Mouse (Mus musculus): ENCODE data around the gene Etfdh. TPM values are rescaled to one million over a fixed set of nuclear protein-coding genes. Genes with fewer than 3 reads are reported as not detected.
A peak's percentile ranks its signal among the peaks of the same experiment; 100 is the strongest.

Etfdh gene
- polyA plus RNA-seq, 1 experiment from 2014 or later: 45.6 TPM

GRCm38 (mm10) chr3:79572399-79572798 is 56.9 kb downstream of the Etfdh start:
- Histone ChIP-seq H3K4me2 (ENCODE audit: low read length) (no peak overlapping the region), H3K27ac (ENCODE audit: low read depth, low read length) (no peak overlapping the region), H3K9ac (ENCODE audit: low read depth, low read length) (no peak overlapping the region), H3K36me3 (ENCODE audit: control insufficient read depth, insufficient read depth, low read length) (no peaks in the 10 kb centered on the region), H3K27me3 (replicated peaks; ENCODE audit: control insufficient read depth, insufficient read depth, low read length) (no peaks in the 10 kb centered on the region), H3K4me3 (ENCODE audit: low read length) (no peak overlapping the region), H3K4me1 (ENCODE audit: control insufficient read depth, insufficient read depth, low read depth, low read length) (peaks cover 4% of the 10 kb centered on the region), H3K9me3 (ENCODE audit: control insufficient read depth, low read length) (no peaks in the 10 kb centered on the region)
- 82% methylated on average over 3 of the region's 3 CpGs for WGBS
- no peak for ATAC-seq

DNA sequence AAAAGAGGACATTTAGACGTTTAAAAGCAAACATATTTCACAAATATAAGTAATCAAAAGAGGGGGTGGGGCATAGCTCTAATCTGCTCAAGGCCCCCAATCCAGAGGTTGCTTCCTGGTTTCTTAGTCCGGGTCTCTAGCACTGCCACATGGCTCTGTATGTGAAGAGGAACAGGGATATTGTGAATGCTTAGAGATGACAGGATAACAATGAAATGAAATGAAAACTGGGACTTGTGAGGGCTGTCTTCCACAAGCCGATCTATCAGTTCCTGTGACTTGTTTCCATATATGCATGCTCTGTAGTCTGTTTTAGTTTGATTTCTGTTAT is 60.0 kb downstream of the Etfdh start:
- H3K27ac ChIP-seq (ENCODE audit: low read depth, low read length): no peak overlapping the region
- H3K27me3 ChIP-seq (replicated peaks; ENCODE audit: control insufficient read depth, insufficient read depth, low read length): no peaks in the 10 kb centered on the region
- no peak overlapping the region for H3K4me2 ChIP-seq (ENCODE audit: low read length)
- no peaks in the 10 kb centered on the region for H3K36me3 ChIP-seq (ENCODE audit: control insufficient read depth, insufficient read depth, low read length)
- peaks cover 4% of the 10 kb centered on the region for H3K4me1 ChIP-seq (ENCODE audit: control insufficient read depth, insufficient read depth, low read depth, low read length)
- H3K9me3 ChIP-seq (ENCODE audit: control insufficient read depth, low read length): no peaks in the 10 kb centered on the region
- no peak overlapping the region for H3K4me3 ChIP-seq (ENCODE audit: low read length)
- WGBS: 86% methylated on average over 3 of the region's 3 CpGs
- ATAC-seq: no peak
- no peak overlapping the region for H3K9ac ChIP-seq (ENCODE audit: low read depth, low read length)

GRCm38 (mm10) chr3:79568629-79569350 is 60.5 kb downstream of the Etfdh start:
- Histone ChIP-seq H3K4me1 (ENCODE audit: control insufficient read depth, insufficient read depth, low read depth, low read length) (peaks cover 4% of the 10 kb centered on the region), H3K4me3 (ENCODE audit: low read length) (no peak overlapping the region), H3K4me2 (ENCODE audit: low read length) (peak overlapping the region; percentile 95), H3K9ac (ENCODE audit: low read depth, low read length) (no peak overlapping the region), H3K27ac (ENCODE audit: low read depth, low read length) (0 out of 2 replicates have a peak overlapping the region, but pooled peaks have one; percentile 82), H3K9me3 (ENCODE audit: control insufficient read depth, low read length) (no peaks in the 10 kb centered on the region), H3K36me3 (ENCODE audit: control insufficient read depth, insufficient read depth, low read length) (no peaks in the 10 kb centered on the region), H3K27me3 (replicated peaks; ENCODE audit: control insufficient read depth, insufficient read depth, low read length) (no peaks in the 10 kb centered on the region)
- no peak for ATAC-seq
- 85% methylated on average over 16 of the region's 16 CpGs for WGBS

DNA sequence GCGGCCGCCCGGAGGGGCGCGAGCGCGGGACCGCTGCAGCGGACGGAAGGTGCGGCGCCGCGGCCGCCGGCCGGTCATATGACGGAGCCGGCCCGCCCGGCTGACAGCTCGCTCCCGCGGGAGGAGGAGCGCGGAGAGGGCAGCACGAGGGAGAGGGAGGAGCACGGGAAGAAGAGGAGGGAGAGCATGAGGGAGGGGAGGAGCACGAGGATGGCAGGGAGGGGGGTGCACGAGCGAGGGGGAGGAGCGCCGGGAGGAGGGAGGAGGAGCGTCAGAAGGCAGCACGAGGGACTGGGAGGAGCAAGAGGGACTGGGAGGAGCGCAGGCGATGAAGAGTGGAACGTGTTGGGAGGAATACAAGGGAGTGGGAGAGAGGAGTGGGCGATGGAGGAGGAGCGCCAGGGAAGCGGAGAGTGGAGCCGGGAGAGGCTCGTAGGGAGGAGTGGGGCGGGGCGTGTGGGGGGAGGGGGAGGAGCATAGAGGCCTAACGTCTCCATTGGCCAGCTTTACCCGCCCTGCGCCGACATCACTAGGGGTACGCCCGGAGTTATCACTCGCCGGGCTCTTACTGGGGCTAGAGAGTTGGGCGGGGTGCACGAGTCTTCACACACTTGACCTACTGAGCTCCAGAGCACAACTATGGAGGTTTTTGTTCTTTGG is 61.5 kb downstream of the Etfdh start, which contains the start of gene Fnip2:
Fnip2 (minus strand) TSS at position 94 of the 660 bp plus-strand sequence.
- H3K27me3 ChIP-seq (replicated peaks; ENCODE audit: control insufficient read depth, insufficient read depth, low read length): no peaks in the 10 kb centered on the region
- H3K9me3 ChIP-seq (ENCODE audit: control insufficient read depth, low read length): no peaks in the 10 kb centered on the region
- peak; percentile 97 for ATAC-seq
- no peaks in the 10 kb centered on the region for H3K36me3 ChIP-seq (ENCODE audit: control insufficient read depth, insufficient read depth, low read length)
- H3K4me3 ChIP-seq (ENCODE audit: low read length): peak within 1 kb of the TSS; percentile 84
- peak within 1 kb of the TSS; percentile 95 for H3K4me2 ChIP-seq (ENCODE audit: low read length)
- peaks cover 4% of the 10 kb centered on the region for H3K4me1 ChIP-seq (ENCODE audit: control insufficient read depth, insufficient read depth, low read depth, low read length)
- peak within 1 kb of the TSS; percentile 82 for H3K27ac ChIP-seq (ENCODE audit: low read depth, low read length)
- peak within 1 kb of the TSS; percentile 86 for H3K9ac ChIP-seq (ENCODE audit: low read depth, low read length)
- under 1% methylated on average over 54 of the region's 55 CpGs for WGBS

DNA sequence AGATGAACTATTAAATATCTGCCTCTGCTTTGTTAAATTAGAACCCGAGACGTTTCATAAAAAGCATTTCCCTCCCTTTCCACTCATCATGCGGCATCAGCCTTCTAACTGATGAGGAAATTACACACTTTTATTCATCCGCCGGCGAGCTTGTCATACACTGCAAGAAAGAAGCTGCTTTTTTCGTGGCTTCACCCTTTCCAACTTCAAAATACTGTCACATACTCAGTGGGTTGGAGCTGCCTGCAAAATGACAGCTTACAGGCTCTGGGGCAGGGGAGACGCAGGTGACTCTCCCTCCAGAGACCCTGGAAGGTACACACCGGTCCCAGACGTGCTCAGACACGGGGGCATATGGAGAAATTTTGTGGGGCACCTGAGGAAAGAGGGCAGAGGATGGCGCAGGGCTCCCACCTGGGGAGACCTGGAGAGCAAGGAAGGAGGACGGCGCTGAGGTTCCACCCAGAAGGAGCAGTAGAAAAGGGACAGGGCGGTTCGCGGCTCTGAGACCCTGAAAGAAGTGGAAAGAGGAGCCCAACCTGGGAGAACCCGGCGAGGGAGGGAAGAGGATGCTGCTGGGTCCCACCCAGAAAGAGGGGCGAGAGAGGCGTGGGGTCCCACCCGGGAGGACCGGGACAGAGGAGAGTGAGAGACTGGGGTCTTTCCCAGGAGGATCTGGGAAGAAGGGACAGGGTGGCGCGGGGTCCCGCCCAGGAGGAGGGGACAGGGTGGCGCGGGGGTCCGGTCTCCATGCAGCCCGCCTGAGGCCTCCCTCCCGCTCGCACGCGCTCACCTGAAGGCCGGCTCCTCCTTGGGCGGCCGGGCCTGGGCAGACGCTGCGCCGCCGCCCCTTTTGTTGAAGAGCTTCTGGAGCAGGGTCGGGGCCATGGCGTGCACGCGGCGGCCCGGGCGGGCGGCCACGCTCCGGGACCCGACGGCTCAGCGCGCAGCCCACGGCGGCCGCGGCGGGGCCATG is 62.3 kb downstream of the Etfdh start:
- Histone ChIP-seq H3K27ac (ENCODE audit: low read depth, low read length) (peak overlapping the region; percentile 82), H3K4me3 (ENCODE audit: low read length) (peak overlapping the region; percentile 84), H3K4me2 (ENCODE audit: low read length) (peak overlapping the region; percentile 95), H3K27me3 (replicated peaks; ENCODE audit: control insufficient read depth, insufficient read depth, low read length) (no peaks in the 10 kb centered on the region), H3K36me3 (ENCODE audit: control insufficient read depth, insufficient read depth, low read length) (no peaks in the 10 kb centered on the region), H3K9ac (ENCODE audit: low read depth, low read length) (peak overlapping the region; percentile 86), H3K4me1 (ENCODE audit: control insufficient read depth, insufficient read depth, low read depth, low read length) (peaks cover 4% of the 10 kb centered on the region), H3K9me3 (ENCODE audit: control insufficient read depth, low read length) (no peaks in the 10 kb centered on the region)
- ATAC-seq: no peak; the same call in none of the 2 replicates
- 1% methylated on average over 52 of the region's 60 CpGs for WGBS

DNA sequence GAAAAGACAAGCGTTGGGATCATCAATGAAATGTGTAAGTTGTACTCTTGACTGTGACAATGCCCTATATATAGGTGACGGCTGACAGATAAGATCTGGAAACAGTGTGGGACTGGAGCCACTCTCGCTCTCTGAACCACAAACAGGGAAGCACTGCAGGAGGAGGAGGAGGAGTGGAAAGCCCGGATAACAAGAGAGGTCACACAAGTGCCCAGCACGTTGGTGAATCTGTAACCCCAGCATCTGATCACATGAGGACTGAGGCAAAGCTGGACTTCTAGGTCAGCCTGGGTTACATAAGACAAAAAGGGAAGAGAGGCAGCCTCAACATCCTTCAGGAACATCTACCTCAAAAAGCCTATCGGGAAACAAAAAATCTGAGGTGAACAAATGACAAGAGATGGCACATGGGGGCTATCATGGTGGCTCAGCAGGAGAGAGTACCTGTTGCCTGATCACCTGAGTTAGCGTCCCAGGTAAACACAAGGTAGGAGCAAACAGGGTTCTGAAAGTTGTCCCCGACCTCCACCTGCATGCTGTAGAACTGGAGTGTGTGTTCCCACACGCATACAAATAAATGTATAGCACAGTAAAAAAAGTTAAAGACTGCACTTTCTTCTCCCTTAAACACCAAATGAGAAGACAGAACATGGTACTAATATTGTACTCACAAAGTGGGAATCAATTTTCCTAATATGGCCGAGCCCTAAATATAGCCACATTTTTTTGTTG is 64.3 kb downstream of the Etfdh start:
- Histone ChIP-seq H3K27ac (ENCODE audit: low read depth, low read length) (no peak overlapping the region), H3K27me3 (replicated peaks; ENCODE audit: control insufficient read depth, insufficient read depth, low read length) (no peaks in the 10 kb centered on the region), H3K4me2 (ENCODE audit: low read length) (no peak overlapping the region), H3K4me1 (ENCODE audit: control insufficient read depth, insufficient read depth, low read depth, low read length) (peaks cover 4% of the 10 kb centered on the region), H3K9me3 (ENCODE audit: control insufficient read depth, low read length) (no peaks in the 10 kb centered on the region), H3K36me3 (ENCODE audit: control insufficient read depth, insufficient read depth, low read length) (no peaks in the 10 kb centered on the region), H3K4me3 (ENCODE audit: low read length) (no peak overlapping the region), H3K9ac (ENCODE audit: low read depth, low read length) (no peak overlapping the region)
- WGBS: 80% methylated on average over 10 of the region's 10 CpGs
- no peak for ATAC-seq

GRCm38 (mm10) chr3:79563511-79563910 is 65.8 kb downstream of the Etfdh start:
- Histone ChIP-seq H3K4me3 (ENCODE audit: low read length) (no peak overlapping the region), H3K27me3 (replicated peaks; ENCODE audit: control insufficient read depth, insufficient read depth, low read length) (no peaks in the 10 kb centered on the region), H3K36me3 (ENCODE audit: control insufficient read depth, insufficient read depth, low read length) (no peaks in the 10 kb centered on the region), H3K9ac (ENCODE audit: low read depth, low read length) (no peak overlapping the region), H3K4me1 (ENCODE audit: control insufficient read depth, insufficient read depth, low read depth, low read length) (peaks cover 4% of the 10 kb centered on the region), H3K9me3 (ENCODE audit: control insufficient read depth, low read length) (no peaks in the 10 kb centered on the region), H3K27ac (ENCODE audit: low read depth, low read length) (no peak overlapping the region), H3K4me2 (ENCODE audit: low read length) (no peak overlapping the region)
- ATAC-seq: no peak
- 89% methylated on average over 2 of the region's 2 CpGs for WGBS

- no peak for ATAC-seq
- Histone ChIP-seq H3K27me3 (replicated peaks; ENCODE audit: control insufficient read depth, insufficient read depth, low read length) (no peaks in the 10 kb centered on the region), H3K4me3 (ENCODE audit: low read length) (no peak overlapping the region), H3K4me1 (ENCODE audit: control insufficient read depth, insufficient read depth, low read depth, low read length) (peaks cover 4% of the 10 kb centered on the region), H3K9me3 (ENCODE audit: control insufficient read depth, low read length) (no peaks in the 10 kb centered on the region), H3K27ac (ENCODE audit: low read depth, low read length) (0 out of 2 replicates have a peak overlapping the region, but pooled peaks have one; percentile 29), H3K9ac (ENCODE audit: low read depth, low read length) (no peak overlapping the region), H3K36me3 (ENCODE audit: control insufficient read depth, insufficient read depth, low read length) (no peaks in the 10 kb centered on the region), H3K4me2 (ENCODE audit: low read length) (no peak overlapping the region)
- 69% methylated on average over 10 of the region's 10 CpGs for WGBS
Measured at GRCm38 (mm10) chr3:79561784-79562715, 67.2 kb downstream of the Etfdh start.
